Mouse (Mus musculus): ENCODE results near the gene Skap2. TPM values are rescaled to one million over a fixed set of nuclear protein-coding genes. Genes with fewer than 3 reads are reported as not detected.

The Skap2 gene
- polyA plus RNA-seq, 1 experiment from 2014 or later, result 22.2 TPM

GRCm38 (mm10) chr6:51852643-51853042 lies 159.7 kb downstream of the Skap2 start:
- Histone ChIP-seq H3K9me3 (replicated peaks) (no peaks in the 10 kb centered on the region), H3K4me1 (no peaks in the 10 kb centered on the region), H3K27ac (no peak overlapping the region), H3K4me3 (no peak overlapping the region), H3K9ac (no peak overlapping the region), H3K4me2 (no peak overlapping the region), H3K36me3 (no peaks in the 10 kb centered on the region), H3K27me3 (replicated peaks) (peaks cover 22% of the 10 kb centered on the region)
- 35% methylated on average over 4 of the region's 4 CpGs for WGBS (ENCODE audit: insufficient replicate concordance)
- no peak for ATAC-seq

GRCm38 (mm10) chr6:51851544-51851943 lies 160.8 kb downstream of the Skap2 start:
- no peak overlapping the region for H3K27ac ChIP-seq
- no peaks in the 10 kb centered on the region for H3K36me3 ChIP-seq
- no peaks in the 10 kb centered on the region for H3K4me1 ChIP-seq
- no peak overlapping the region for H3K4me2 ChIP-seq
- H3K9me3 ChIP-seq (replicated peaks), result no peaks in the 10 kb centered on the region
- H3K27me3 ChIP-seq (replicated peaks), result peaks cover 22% of the 10 kb centered on the region
- WGBS (ENCODE audit: insufficient replicate concordance), result 24% methylated on average over 7 of the region's 7 CpGs
- ATAC-seq, result no peak
- H3K9ac ChIP-seq, result no peak overlapping the region
- H3K4me3 ChIP-seq, result no peak overlapping the region

GRCm38 (mm10) chr6:51850030-51850817 lies 162.1 kb downstream of the Skap2 start:
- Histone ChIP-seq H3K36me3 (no peaks in the 10 kb centered on the region), H3K4me2 (no peak overlapping the region), H3K4me1 (no peaks in the 10 kb centered on the region), H3K9me3 (replicated peaks) (no peaks in the 10 kb centered on the region), H3K4me3 (no peak overlapping the region), H3K27ac (no peak overlapping the region), H3K9ac (no peak overlapping the region), H3K27me3 (replicated peaks) (peaks cover 22% of the 10 kb centered on the region)
- 78% methylated on average over 13 of the region's 13 CpGs for WGBS (ENCODE audit: insufficient replicate concordance)
- no peak for ATAC-seq

GRCm38 (mm10) chr6:51849561-51849960 lies 162.8 kb downstream of the Skap2 start:
- Histone ChIP-seq H3K4me3 (no peak overlapping the region), H3K27ac (no peak overlapping the region), H3K4me2 (no peak overlapping the region), H3K9ac (no peak overlapping the region), H3K9me3 (replicated peaks) (no peaks in the 10 kb centered on the region), H3K27me3 (replicated peaks) (peaks cover 22% of the 10 kb centered on the region), H3K36me3 (no peaks in the 10 kb centered on the region), H3K4me1 (no peaks in the 10 kb centered on the region)
- WGBS (ENCODE audit: insufficient replicate concordance), result 79% methylated on average over 10 of the region's 10 CpGs
- ATAC-seq, result no peak

- Histone ChIP-seq H3K9me3 (replicated peaks) (no peaks in the 10 kb centered on the region), H3K4me3 (no peak overlapping the region), H3K4me2 (no peak overlapping the region), H3K27ac (no peak overlapping the region), H3K27me3 (replicated peaks) (peaks cover 6% of the 10 kb centered on the region; the same call in 1 of the 2 replicates), H3K4me1 (no peaks in the 10 kb centered on the region), H3K9ac (no peak overlapping the region), H3K36me3 (no peaks in the 10 kb centered on the region)
- 73% methylated on average over 11 of the region's 11 CpGs for WGBS (ENCODE audit: insufficient replicate concordance)
- ATAC-seq, result no peak
These were observed 168.2 kb downstream of the Skap2 start for GRCm38 (mm10) chr6:51844106-51844505.

GRCm38 (mm10) chr6:51843081-51843480 lies 169.3 kb downstream of the Skap2 start:
- H3K36me3 ChIP-seq, result no peaks in the 10 kb centered on the region
- H3K4me2 ChIP-seq, result no peak overlapping the region
- H3K4me1 ChIP-seq, result no peaks in the 10 kb centered on the region
- no peak overlapping the region for H3K27ac ChIP-seq
- 74% methylated on average over 9 of the region's 9 CpGs for WGBS (ENCODE audit: insufficient replicate concordance)
- H3K9me3 ChIP-seq (replicated peaks), result no peaks in the 10 kb centered on the region
- no peak overlapping the region for H3K4me3 ChIP-seq
- H3K27me3 ChIP-seq (replicated peaks), result peaks cover 4% of the 10 kb centered on the region; the same call in 1 of the 2 replicates
- no peak for ATAC-seq
- no peak overlapping the region for H3K9ac ChIP-seq

GRCm38 (mm10) chr6:51838177-51838576 lies 174.2 kb downstream of the Skap2 start:
- no peaks in the 10 kb centered on the region for H3K9me3 ChIP-seq (replicated peaks)
- H3K4me1 ChIP-seq, result no peaks in the 10 kb centered on the region
- no peaks in the 10 kb centered on the region for H3K36me3 ChIP-seq
- no peak overlapping the region for H3K27ac ChIP-seq
- peaks cover 11% of the 10 kb centered on the region; the same call in 1 of the 2 replicates for H3K27me3 ChIP-seq (replicated peaks)
- 54% methylated on average over 3 of the region's 3 CpGs for WGBS (ENCODE audit: insufficient replicate concordance)
- no peak overlapping the region for H3K4me3 ChIP-seq
- H3K9ac ChIP-seq, result no peak overlapping the region
- H3K4me2 ChIP-seq, result no peak overlapping the region
- no peak for ATAC-seq

- Histone ChIP-seq H3K4me3 (no peak overlapping the region), H3K9ac (no peak overlapping the region), H3K9me3 (replicated peaks) (no peaks in the 10 kb centered on the region), H3K27me3 (replicated peaks) (peaks cover 11% of the 10 kb centered on the region; the same call in 1 of the 2 replicates), H3K36me3 (no peaks in the 10 kb centered on the region), H3K4me1 (no peaks in the 10 kb centered on the region), H3K4me2 (no peak overlapping the region), H3K27ac (no peak overlapping the region)
- WGBS (ENCODE audit: insufficient replicate concordance), result 48% methylated on average over 2 of the region's 2 CpGs
- ATAC-seq, result no peak
These were observed 179.0 kb downstream of the Skap2 start for GRCm38 (mm10) chr6:51833362-51833761.

- H3K4me3 ChIP-seq, result no peak overlapping the region
- 65% methylated on average over 4 of the region's 4 CpGs for WGBS (ENCODE audit: insufficient replicate concordance)
- ATAC-seq, result no peak
These were observed 186.7 kb downstream of the Skap2 start for GRCm38 (mm10) chr6:51825621-51826021.

GRCm38 (mm10) chr6:51824136-51824830 lies 188.1 kb downstream of the Skap2 start:
- Histone ChIP-seq H3K27ac (no peak overlapping the region), H3K27me3 (replicated peaks) (0 out of 2 replicates have a peak, but pooled peaks cover 3% of the 10 kb centered on the region)
- 67% methylated on average over 9 of the region's 9 CpGs for WGBS (ENCODE audit: insufficient replicate concordance)

More at GRCm38 (mm10) chr6:51825621-51826021, 186.7 kb downstream of the Skap2 start:
- Histone ChIP-seq H3K27me3 (replicated peaks) (no peaks in the 10 kb centered on the region), H3K9me3 (replicated peaks) (no peaks in the 10 kb centered on the region), H3K36me3 (no peaks in the 10 kb centered on the region), H3K27ac (no peak overlapping the region), H3K9ac (no peak overlapping the region), H3K4me1 (no peaks in the 10 kb centered on the region), H3K4me2 (no peak overlapping the region)

GRCm38 (mm10) chr6:51822049-51822448 lies 190.3 kb downstream of the Skap2 start:
- no peaks in the 10 kb centered on the region for H3K36me3 ChIP-seq
- H3K4me1 ChIP-seq, result no peaks in the 10 kb centered on the region
- no peak overlapping the region for H3K4me2 ChIP-seq
- no peak overlapping the region for H3K27ac ChIP-seq
- 56% methylated on average over 4 of the region's 4 CpGs for WGBS (ENCODE audit: insufficient replicate concordance)
- ATAC-seq, result no peak
- no peak overlapping the region for H3K4me3 ChIP-seq
- no peaks in the 10 kb centered on the region for H3K9me3 ChIP-seq (replicated peaks)
- H3K9ac ChIP-seq, result no peak overlapping the region
- 0 out of 2 replicates have a peak, but pooled peaks cover 3% of the 10 kb centered on the region for H3K27me3 ChIP-seq (replicated peaks)

More at GRCm38 (mm10) chr6:51824136-51824830, 188.1 kb downstream of the Skap2 start:
- no peaks in the 10 kb centered on the region for H3K36me3 ChIP-seq
- H3K4me2 ChIP-seq, result no peak overlapping the region
- H3K9ac ChIP-seq, result no peak overlapping the region
- no peaks in the 10 kb centered on the region for H3K9me3 ChIP-seq (replicated peaks)
- H3K4me1 ChIP-seq, result no peaks in the 10 kb centered on the region
- no peak for ATAC-seq
- no peak overlapping the region for H3K4me3 ChIP-seq

- 56% methylated on average over 5 of the region's 5 CpGs for WGBS (ENCODE audit: insufficient replicate concordance)
These were observed 191.5 kb downstream of the Skap2 start for GRCm38 (mm10) chr6:51820853-51821252.

More at GRCm38 (mm10) chr6:51820853-51821252, 191.5 kb downstream of the Skap2 start:
- Histone ChIP-seq H3K4me3 (no peak overlapping the region), H3K27me3 (replicated peaks) (0 out of 2 replicates have a peak, but pooled peaks cover 5% of the 10 kb centered on the region), H3K9me3 (replicated peaks) (no peaks in the 10 kb centered on the region), H3K36me3 (no peaks in the 10 kb centered on the region), H3K27ac (no peak overlapping the region), H3K9ac (no peak overlapping the region), H3K4me1 (no peaks in the 10 kb centered on the region), H3K4me2 (no peak overlapping the region)
- no peak for ATAC-seq

Data from liver, embryonic 12.5 days (tissue).